13 mouse cellular contexts compared by ENCODE assay signal in the genomic region with DNA sequence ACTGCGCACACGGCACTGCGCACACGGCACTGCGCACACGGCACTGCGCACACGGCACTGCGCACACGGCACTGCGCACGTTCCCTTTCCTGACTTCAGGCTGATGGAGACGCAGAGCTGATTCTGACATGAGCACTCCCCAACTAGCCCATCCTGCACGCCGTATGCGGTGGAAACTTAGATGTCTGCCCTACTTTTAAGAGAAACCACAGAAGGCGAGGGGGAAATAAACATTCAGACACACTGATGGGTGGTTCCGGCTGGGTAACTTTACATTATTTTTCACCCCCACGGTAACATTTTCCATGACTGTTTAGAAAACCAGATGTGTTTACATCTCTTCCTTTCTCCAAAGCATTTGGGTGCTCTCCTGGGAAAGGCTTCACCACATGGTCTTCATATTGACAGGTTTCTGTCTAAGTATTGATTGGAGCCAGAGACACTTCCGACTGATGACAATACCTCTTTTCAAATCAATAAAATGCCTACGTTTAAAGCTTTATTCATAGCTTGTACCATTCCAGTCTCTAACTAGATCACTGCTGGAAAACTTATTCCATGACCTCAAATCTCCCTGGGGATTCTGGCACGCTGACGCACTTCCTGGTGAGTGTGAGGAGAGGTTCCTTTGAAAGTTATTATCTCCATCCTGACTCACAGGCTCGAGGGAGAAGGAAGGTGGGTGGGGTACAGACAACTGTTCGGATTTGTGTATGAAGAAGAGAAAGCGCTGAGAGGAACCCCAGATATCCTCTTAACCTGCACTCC.
DNase-seq lines count a peak whose midpoint lies in the region; ATAC-seq lines count a peak whose summit lies in the region.
"Had no signal": no experiment of that assay in that cellular context is flagged by ENCODE, and none has a peak within 500 bp of the region (broad histone marks: within the 10 kb centered on the region; RNA-seq: fewer than 3 reads in every experiment).

No protein-coding gene starts in this region.

- peaks cover 3% of the 10 kb centered on the region; the same call in 1 of the 2 replicates for H3K36me3 ChIP-seq in heart, embryonic 12.5 days

- 71% methylated on average over 26 of the region's 26 CpGs for WGBS in heart, embryonic 12.5 days

- H3K27me3 ChIP-seq in heart, embryonic 12.5 days (replicated peaks), result no peaks in the 10 kb centered on the region
- H3K27me3 ChIP-seq: CH12.LX; midbrain, embryonic 12.5 days had no signal

- H3K9ac ChIP-seq in heart, embryonic 12.5 days, result no peak overlapping the region
- H3K9ac ChIP-seq: forebrain, postnatal 0 days; midbrain, embryonic 12.5 days had no signal

- no peak overlapping the region for H3K27ac ChIP-seq in heart, embryonic 12.5 days (ENCODE audit: poor library complexity, severe bottlenecking)
- H3K27ac ChIP-seq: midbrain, embryonic 12.5 days had no signal

- no peaks in the 10 kb centered on the region for H3K9me3 ChIP-seq in heart, embryonic 12.5 days (replicated peaks)
- H3K9me3 ChIP-seq: midbrain, embryonic 12.5 days had no signal

- no peak overlapping the region for H3K4me3 ChIP-seq in heart, embryonic 12.5 days
- H3K4me3 ChIP-seq: midbrain, embryonic 12.5 days had no signal

- ATAC-seq in heart, embryonic 12.5 days (ENCODE audit: insufficient number of reproducible peaks, low FRiP score), result no peak
- ATAC-seq: forebrain, postnatal 0 days had no signal

- no peak overlapping the region for H3K4me2 ChIP-seq in heart, embryonic 12.5 days
- H3K4me2 ChIP-seq: midbrain, embryonic 12.5 days had no signal

- 0 out of 2 replicates have a peak, but pooled peaks cover 6% of the 10 kb centered on the region for H3K4me1 ChIP-seq in heart, embryonic 12.5 days (replicated peaks)

- peak; percentile 98 for DNase-seq in heart, adult 11 months
- DNase-seq in right cerebral cortex, adult 18-20 months, result peak; percentile 82
- DNase-seq in right cerebral cortex, postnatal 14 days, result no peak
- DNase-seq in fibroblast of lung, adult 2 months (ENCODE audit: low read depth), result peak; percentile 31
- no peak for DNase-seq in natural killer cell, adult 2 months (ENCODE audit: low spot score in 2 of 2)
- DNase-seq in urinary bladder, postnatal 25 days (ENCODE audit: low spot score), result no peak
- no peak for DNase-seq in cerebellum, adult 8-10 months
- DNase-seq: adrenal gland, postnatal 36 days; cerebellum, postnatal 36 days; forebrain, postnatal 0 days had no signal

Comparison
In these comparisons a context has a peak if more than half of its experiments do, and no peak if none do; other contexts are left out.
1. DNase-seq: peak in heart, adult 11 months (single experiment), right cerebral cortex, adult 18-20 months (single experiment) and fibroblast of lung, adult 2 months (single experiment); none in right cerebral cortex, postnatal 14 days (single experiment), natural killer cell, adult 2 months (0 of 2), urinary bladder, postnatal 25 days (single experiment) and cerebellum, adult 8-10 months (single experiment).